Comparison of ENCODE assay signal across 8 mouse cellular contexts in genomic region chr9:78527301-78527761, GRCm38 (mm10). TPM values are rescaled to one million over a fixed set of nuclear protein-coding genes. Genes with fewer than 3 reads are reported as not detected.
DNase-seq lines count a peak whose midpoint lies in the region; ATAC-seq and TF ChIP-seq lines count a peak whose summit lies in the region.

No protein-coding gene starts in this region.

- DNase-seq in heart, postnatal 14 days, result peak; percentile 83 to 91
- peak; percentile 22 to 34 for DNase-seq in layer of hippocampus, adult 8-10 months (ENCODE audit: low spot score in 2 of 2)
- DNase-seq in ovary, adult 18-20 months (ENCODE audit: low spot score), result peak; percentile 65
- DNase-seq in thymus, adult 2 months, result peak; percentile 74

- H3K27me3 ChIP-seq in ES-Bruce4 (ENCODE audit: control insufficient read depth, insufficient read depth, low read length, poor library complexity, severe bottlenecking), result no peaks in the 10 kb centered on the region
- H3K27me3 ChIP-seq in forebrain, embryonic 13.5 days, result no peaks in the 10 kb centered on the region
- no peaks in the 10 kb centered on the region for H3K27me3 ChIP-seq in lung, embryonic 16.5 days (ENCODE audit: control insufficient read depth, insufficient read depth, low read depth, low read length)
- H3K27me3 ChIP-seq in thymus, adult 2 months (ENCODE audit: control insufficient read depth, insufficient read depth, low read length), result no peaks in the 10 kb centered on the region

- H3K4me3 ChIP-seq in ES-Bruce4 (ENCODE audit: low read depth, low read length), result peak overlapping the region; percentile 39
- H3K4me3 ChIP-seq in forebrain, embryonic 13.5 days, result peak overlapping the region; percentile 47
- peak overlapping the region; percentile 58 for H3K4me3 ChIP-seq in lung, embryonic 16.5 days (ENCODE audit: low read length)
- peak overlapping the region; percentile 34 for H3K4me3 ChIP-seq in thymus, adult 2 months (ENCODE audit: control insufficient read depth, insufficient read depth, low read length)

- TF ChIP-seq POLR2A in ES-Bruce4 (IDR thresholded peaks at IDR 0.05; ENCODE audit: insufficient read depth, low read length), result no peak
- TF ChIP-seq POLR2A in thymus, adult 2 months (IDR thresholded peaks at IDR 0.05; ENCODE audit: control insufficient read depth, extremely low read depth, insufficient read depth, low read length, poor library complexity), result no peak

- peak; percentile 81; the same call in 1 of the 2 replicates for TF ChIP-seq EP300 in ES-Bruce4 (IDR thresholded peaks at IDR 0.05; ENCODE audit: insufficient read depth, low read depth, low read length)

- ATAC-seq in cerebellum, adult (ENCODE audit: insufficient number of reproducible peaks, low FRiP score, low TSS enrichment), result peak; percentile 84
- ATAC-seq in forebrain, embryonic 13.5 days, result peak; percentile 77
- ATAC-seq in lung, embryonic 16.5 days (ENCODE audit: low read depth), result peak; percentile 83

- intact Hi-C loops in heart, postnatal 14 days (cut with DNase I), result loop anchor here (2.0 kb wide), 1 partner anchor 51 kb away; no protein-coding TSS in a partner anchor

- peak overlapping the region; percentile 80 for H3K4me2 ChIP-seq in forebrain, embryonic 13.5 days
- peak overlapping the region; percentile 87 for H3K4me2 ChIP-seq in lung, embryonic 16.5 days (ENCODE audit: low read depth, low read length)

- H3K9me3 ChIP-seq in ES-Bruce4 (replicated peaks; ENCODE audit: control insufficient read depth, insufficient read depth, low read length, poor library complexity, severe bottlenecking), result no peaks in the 10 kb centered on the region
- H3K9me3 ChIP-seq in forebrain, embryonic 13.5 days (replicated peaks), result no peaks in the 10 kb centered on the region
- H3K9me3 ChIP-seq in lung, embryonic 16.5 days (ENCODE audit: control insufficient read depth, low read length), result no peaks in the 10 kb centered on the region

- WGBS in forebrain, embryonic 13.5 days, result under 1% methylated on average over 24 of the region's 24 CpGs
- under 1% methylated on average over 24 of the region's 24 CpGs for WGBS in lung, embryonic 16.5 days
- WGBS in thymus, adult 2 months, result under 1% methylated on average over 24 of the region's 24 CpGs

- H3K36me3 ChIP-seq in ES-Bruce4 (ENCODE audit: control insufficient read depth, insufficient read depth, low read length, poor library complexity, severe bottlenecking), result peaks cover 31% of the 10 kb centered on the region
- peaks cover 8% of the 10 kb centered on the region; the same call in 1 of the 2 replicates for H3K36me3 ChIP-seq in forebrain, embryonic 13.5 days (ENCODE audit: poor library complexity, severe bottlenecking)
- no peaks in the 10 kb centered on the region for H3K36me3 ChIP-seq in lung, embryonic 16.5 days (ENCODE audit: control insufficient read depth, insufficient read depth, low read length)
- no peaks in the 10 kb centered on the region for H3K36me3 ChIP-seq in thymus, adult 2 months (ENCODE audit: control insufficient read depth, insufficient read depth, low read length)

- H3K4me1 ChIP-seq in ES-Bruce4 (ENCODE audit: control insufficient read depth, insufficient read depth, low read length), result peaks cover 4% of the 10 kb centered on the region
- peaks cover 5% of the 10 kb centered on the region; the same call in 1 of the 2 replicates for H3K4me1 ChIP-seq in forebrain, embryonic 13.5 days
- H3K4me1 ChIP-seq in lung, embryonic 16.5 days (replicated peaks; ENCODE audit: control insufficient read depth, insufficient read depth, low read length), result peaks cover 9% of the 10 kb centered on the region
- H3K4me1 ChIP-seq in thymus, adult 2 months (replicated peaks; ENCODE audit: control insufficient read depth, insufficient read depth, low read length), result no peaks in the 10 kb centered on the region

- H3K27ac ChIP-seq in ES-Bruce4 (ENCODE audit: insufficient read depth, low read length), result peak overlapping the region; percentile 97
- peak overlapping the region; percentile 65; the same call in 1 of the 2 replicates for H3K27ac ChIP-seq in forebrain, embryonic 13.5 days
- H3K27ac ChIP-seq in lung, embryonic 16.5 days (ENCODE audit: low read length), result peak overlapping the region; percentile 81
- no peak overlapping the region for H3K27ac ChIP-seq in thymus, adult 2 months (ENCODE audit: control insufficient read depth, insufficient read depth, low read length)

- peak overlapping the region; percentile 71 for H3K9ac ChIP-seq in ES-Bruce4 (ENCODE audit: low read depth, poor library complexity, severe bottlenecking)
- peak overlapping the region; percentile 64 for H3K9ac ChIP-seq in forebrain, embryonic 13.5 days
- H3K9ac ChIP-seq in lung, embryonic 16.5 days (ENCODE audit: low read length), result peak overlapping the region; percentile 66

- peak; percentile 54 for TF ChIP-seq CTCF in ES-Bruce4 (IDR thresholded peaks at IDR 0.05; ENCODE audit: low read depth, low read length)
- TF ChIP-seq CTCF in thymus, adult 2 months (IDR thresholded peaks at IDR 0.05; ENCODE audit: borderline replicate concordance, control insufficient read depth, extremely low read depth, insufficient read depth, low read length, poor library complexity), result peak; percentile 80

RNA-seq across cellular contexts. Expression of gene Eef1a1, which starts 38.4 kb away (rescaled TPM):
- 19,892 and 21,149 TPM in 2 replicates for polyA plus RNA-seq in ES-Bruce4 (2011; ENCODE audit: insufficient read depth, insufficient read length, low read depth, missing spikeins)
- polyA plus RNA-seq in forebrain, embryonic 13.5 days (2015; fragmentation: Nextera tagmentation; extraction: Ambion mirVana), result 4,108 and 4,123 TPM in 2 replicates
- 1,000 to 10,000 TPM; 1,986 to 2,287 TPM for total RNA-seq in heart, postnatal 14 days (2021)
- total RNA-seq in layer of hippocampus, adult 8-10 months (2022), result 1,000 to 10,000 TPM; 2,504 to 3,682 (median 3,062) TPM
- polyA plus RNA-seq in lung, embryonic 16.5 days (2015; fragmentation: Nextera tagmentation; extraction: Ambion mirVana), result 4,476 and 4,740 TPM in 2 replicates
- polyA plus RNA-seq in thymus, adult 2 months (2012; rRNA removed), result 4,171 and 4,540 TPM in 2 replicates

Comparison
In these comparisons a context has a peak if more than half of its experiments do, and no peak if none do; other contexts are left out.
1. DNase-seq: peak in every context shown above with its lines; median percentile 87 in heart, postnatal 14 days; 74 in thymus, adult 2 months; 65 in ovary, adult 18-20 months; 28 in layer of hippocampus, adult 8-10 months.